Mouse (Mus musculus) lung, postnatal 0 days (tissue): ENCODE data around the gene Olfr173.

Experiments
- CTCF ChIP-seq: IDR thresholded peaks from 2 replicates; pipeline ENCODE4 v1.5.1; 2016; ENCODE audit warnings: antibody characterized with exemption, mild to moderate bottlenecking
- EP300 ChIP-seq: IDR thresholded peaks from 2 replicates; pipeline ENCODE4 v1.6.1; 2016; ENCODE audit warnings: antibody characterized with exemption, mild to moderate bottlenecking, control low read depth

- TF ChIP-seq EP300 (no peak), CTCF (no peak)
These were observed 26.8 kb upstream of the Olfr173 start, which contains the start of gene Olfr175-ps1 for GRCm38 (mm10) chr16:58826732-58827319.
